Mouse (Mus musculus) CH12.LX (cell line): ENCODE data around the gene Gsg1l. TPM values are rescaled to one million over a fixed set of nuclear protein-coding genes. Genes with fewer than 3 reads are reported as not detected.

Source experiments
- DNase-seq: peaks from one replicate; pipeline ENCODE4 v3.0.0-alpha.2; 2013; ENCODE audit errors: extremely low read depth
- H3K27ac ChIP-seq: 2 replicates; pipeline ENCODE4 v1.5.1; 2012; ENCODE audit warnings: low read depth, mild to moderate bottlenecking, control low read depth, moderate library complexity; ENCODE audit not compliant: insufficient read depth
- H3K27me3 ChIP-seq: replicated peaks from 2 replicates; pipeline ENCODE3; 2012; ENCODE audit warnings: inconsistent platforms
- H3K36me3 ChIP-seq, 2 experiments: replicated peaks in 1 of 2; 2 replicates each; pipeline versions ENCODE3 to v1.6.1; 2012; ENCODE audit warnings: inconsistent platforms in 1 of 2, low read length in 1 of 2, mild to moderate bottlenecking in 1 of 2, mixed read lengths in 1 of 2, moderate library complexity in 1 of 2; ENCODE audit not compliant: control insufficient read depth in 1 of 2, insufficient read depth in 1 of 2
- H3K4me1 ChIP-seq, 2 experiments: 2 replicates each; pipeline ENCODE4 v1.6.1; 2012; ENCODE audit warnings: inconsistent platforms in 1 of 2, moderate library complexity in 1 of 2; ENCODE audit not compliant: insufficient read depth in 2 of 2, control insufficient read depth in 1 of 2
- H3K4me2 ChIP-seq: 2 replicates; pipeline ENCODE4 v1.6.1; 2012; ENCODE audit warnings: low read depth, mild to moderate bottlenecking, control low read depth; ENCODE audit not compliant: poor library complexity, insufficient read depth, severe bottlenecking
- H3K4me3 ChIP-seq, 3 experiments: fragments of 150-350 bp in 1 of 3; sonication (generic) in 1 of 3; replicated peaks in 1 of 3; 2 replicates each; pipeline versions ENCODE3 to v1.5.1; 2011 to 2012; ENCODE audit warnings: low read depth in 2 of 3, low read length in 2 of 3, mild to moderate bottlenecking in 2 of 3, moderate library complexity in 2 of 3, control low read depth in 1 of 3, improper control_type of control experiment in 1 of 3, inconsistent platforms in 1 of 3, mixed read lengths in 1 of 3; ENCODE audit not compliant: poor library complexity in 1 of 3
- H3K79me2 ChIP-seq: replicated peaks from 2 replicates; pipeline ENCODE4 v1.6.1; 2012; ENCODE audit warnings: mild to moderate bottlenecking, moderate library complexity; ENCODE audit not compliant: control insufficient read depth, poor library complexity, insufficient read depth, severe bottlenecking; ENCODE audit errors: extremely low read depth
- H3K9ac ChIP-seq: 2 replicates; pipeline ENCODE4 v1.6.1; 2012; ENCODE audit warnings: low read depth, mild to moderate bottlenecking, control low read depth, moderate library complexity; ENCODE audit not compliant: insufficient read depth
- H3K9me3 ChIP-seq: replicated peaks from 2 replicates; pipeline ENCODE3; 2012; ENCODE audit warnings: low read length, inconsistent platforms, mixed read lengths
- BHLHE40 ChIP-seq: IDR thresholded peaks from 2 replicates; pipeline ENCODE4 v1.6.1; 2011; ENCODE audit warnings: mild to moderate bottlenecking, low read depth, low read length, improper control_type of control experiment
- CHD1 ChIP-seq: IDR thresholded peaks from 2 replicates; pipeline ENCODE4 v1.6.1; 2012; ENCODE audit warnings: low read depth, low read length, improper control_type of control experiment, inconsistent platforms
- CHD2 ChIP-seq: IDR thresholded peaks from 2 replicates; pipeline ENCODE4 v1.6.1; 2011; ENCODE audit warnings: low read length, improper control_type of control experiment
- CTCF ChIP-seq, 2 experiments: IDR thresholded peaks in 1 of 2; conservative IDR thresholded peaks in 1 of 2; 2 replicates each; pipeline ENCODE4 v1.5.1; 2011 to 2012; ENCODE audit warnings: low read depth in 2 of 2, low read length in 2 of 2, improper control_type of control experiment in 1 of 2, inconsistent platforms in 1 of 2, mild to moderate bottlenecking in 1 of 2, moderate library complexity in 1 of 2
- E2F4 ChIP-seq: IDR thresholded peaks from 2 replicates; pipeline ENCODE4 v1.6.1; 2011; ENCODE audit warnings: low read depth, low read length, improper control_type of control experiment; ENCODE audit not compliant: insufficient replicate concordance
- ELF1 ChIP-seq: IDR thresholded peaks from 2 replicates; pipeline ENCODE4 v1.6.1; 2014; ENCODE audit warnings: low read depth, mild to moderate bottlenecking, inconsistent platforms, low read length, improper control_type of control experiment
- EP300 ChIP-seq: IDR thresholded peaks from 2 replicates; pipeline ENCODE4 v1.6.1; 2011; ENCODE audit warnings: low read length, improper control_type of control experiment
- GABPA ChIP-seq: IDR thresholded peaks from 2 replicates; pipeline ENCODE4 v1.6.1; 2012; ENCODE audit warnings: low read depth, low read length, improper control_type of control experiment, inconsistent platforms; ENCODE audit not compliant: insufficient replicate concordance
- JUN ChIP-seq: IDR thresholded peaks from 2 replicates; pipeline ENCODE4 v1.6.1; 2011; ENCODE audit warnings: low read depth, mild to moderate bottlenecking, low read length, improper control_type of control experiment, moderate library complexity; ENCODE audit not compliant: insufficient read depth
- JUND ChIP-seq: conservative IDR thresholded peaks from 2 replicates; pipeline ENCODE4 v1.6.1; 2011; ENCODE audit warnings: low read depth, low read length, improper control_type of control experiment
- MAFK ChIP-seq: IDR thresholded peaks from 2 replicates; pipeline ENCODE4 v1.6.1; 2011; ENCODE audit warnings: low read length, improper control_type of control experiment; ENCODE audit not compliant: insufficient replicate concordance
- MAZ ChIP-seq: IDR thresholded peaks from 2 replicates; pipeline ENCODE4 v1.6.1; 2012; ENCODE audit warnings: low read depth, mild to moderate bottlenecking, inconsistent platforms, low read length, improper control_type of control experiment, moderate library complexity
- MEF2A ChIP-seq: IDR thresholded peaks from 2 replicates; pipeline ENCODE4 v1.6.1; 2014; ENCODE audit warnings: low read depth, mild to moderate bottlenecking, inconsistent platforms, low read length, improper control_type of control experiment, borderline replicate concordance
- MYC ChIP-seq: IDR thresholded peaks from 2 replicates; pipeline ENCODE4 v1.6.1; 2011; ENCODE audit warnings: low read depth, mild to moderate bottlenecking, improper control_type of control experiment, low read length
- NELFE ChIP-seq: IDR thresholded peaks from 2 replicates; pipeline ENCODE4 v1.6.1; 2011; ENCODE audit warnings: low read depth, low read length, improper control_type of control experiment
- NRF1 ChIP-seq: IDR thresholded peaks from 2 replicates; pipeline ENCODE4 v1.6.1; 2014; ENCODE audit warnings: low read depth, mild to moderate bottlenecking, inconsistent platforms, low read length, improper control_type of control experiment, moderate library complexity
- PAX5 ChIP-seq: IDR thresholded peaks from 2 replicates; pipeline ENCODE4 v1.6.1; 2012; ENCODE audit warnings: low read length, inconsistent platforms, mixed read lengths
- POLR2A ChIP-seq: IDR thresholded peaks from 2 replicates; pipeline ENCODE4 v1.6.1; 2011; ENCODE audit warnings: low read depth, mild to moderate bottlenecking, improper control_type of control experiment, low read length
- RAD21 ChIP-seq: IDR thresholded peaks from 2 replicates; pipeline ENCODE4 v1.6.1; 2011; ENCODE audit warnings: low read depth, mild to moderate bottlenecking, low read length, improper control_type of control experiment, moderate library complexity
- RCOR1 ChIP-seq: conservative IDR thresholded peaks from 2 replicates; pipeline ENCODE4 v1.6.1; 2012; ENCODE audit warnings: low read depth, mild to moderate bottlenecking, inconsistent platforms, low read length, improper control_type of control experiment
- SIN3A ChIP-seq: IDR thresholded peaks from 2 replicates; pipeline ENCODE4 v1.6.1; 2012; ENCODE audit warnings: low read length, improper control_type of control experiment, inconsistent platforms
- SMC3 ChIP-seq: IDR thresholded peaks from 2 replicates; pipeline ENCODE4 v1.6.1; 2011; ENCODE audit warnings: low read depth, low read length, improper control_type of control experiment
- TBP ChIP-seq: conservative IDR thresholded peaks from 2 replicates; pipeline ENCODE4 v1.6.1; 2011; ENCODE audit warnings: low read depth, low read length, improper control_type of control experiment
- TCF12 ChIP-seq: IDR thresholded peaks from 2 replicates; pipeline ENCODE4 v1.6.1; 2014; ENCODE audit warnings: low read depth, mild to moderate bottlenecking, inconsistent platforms, low read length, improper control_type of control experiment
- USF1 ChIP-seq: IDR thresholded peaks from 2 replicates; pipeline ENCODE4 v1.6.1; 2014; ENCODE audit warnings: low read depth, mild to moderate bottlenecking, inconsistent platforms, low read length, improper control_type of control experiment
- ZC3H11A ChIP-seq: IDR thresholded peaks from 2 replicates; pipeline ENCODE4 v1.6.1; 2012; ENCODE audit warnings: low read depth, mild to moderate bottlenecking, inconsistent platforms, low read length, improper control_type of control experiment
- ZKSCAN1 ChIP-seq: IDR thresholded peaks from 2 replicates; pipeline ENCODE4 v1.6.1; 2012; ENCODE audit warnings: low read depth, inconsistent platforms, low read length, improper control_type of control experiment, borderline replicate concordance
- dilution Hi-C: fragments of 300-500 bp; cut with MboI; formaldehyde crosslinking; loops from 2 replicates; pipeline ENCODE4 v1.14.3; 2020; ENCODE audit warnings: low sequenced_read_pairs; ENCODE audit not compliant: extremely low pct_unique_long_range_greater_than_20kb, extremely low pct_ligation_motif_present
- in situ Hi-C: fragments of 300-500 bp; cut with MboI; formaldehyde crosslinking; loops from 3 replicates; pipeline ENCODE4 v1.14.3; 2019; ENCODE audit warnings: low sequenced_read_pairs, low pct_ligation_motif_present, low pct_unique_long_range_greater_than_20kb, mixed read lengths
- polyA plus RNA-seq: library from polyadenylated mRNA; unstranded; fragments of >175 nt; gene quantifications from 2 replicates; pipeline ENCODE4 v1.2.1, GENCODE M21; 2012; ENCODE audit warnings: low read depth; ENCODE audit not compliant: insufficient read length
- total RNA-seq, 2 experiments: library from RNA; depleted of rRNA; stranded (reverse); fragments of 300-350 nt in 1 of 2; fragments of >200 nt in 1 of 2; gene quantifications; 2 replicates each; pipeline ENCODE4 v1.2.3; 2012 to 2014

Gsg1l gene
- total and polyA plus RNA-seq, 3 experiments: not detected

GRCm38 (mm10) chr7:125846866-125847527 lies 235.2 kb downstream of the Gsg1l start:
- H3K9me3 ChIP-seq: no peaks in the 10 kb centered on the region
- DNase-seq: no peak
- H3K36me3 ChIP-seq: peaks cover 0 to 7% of the 10 kb centered on the region in 2 experiments
- no peaks in the 10 kb centered on the region for H3K27me3 ChIP-seq
- peaks cover 0 to 15% of the 10 kb centered on the region in 2 experiments; a peak in 2 of 4 replicates for H3K4me1 ChIP-seq
- H3K27ac ChIP-seq: no peak overlapping the region
- TF ChIP-seq JUN (no peak), MAFK (no peak), MYC (no peak), EP300 (no peak), MEF2A (no peak), ELF1 (no peak), GABPA (no peak), BHLHE40 (no peak), RAD21 (no peak), SMC3 (no peak), ZC3H11A (no peak), CHD2 (no peak)
- TF ChIP-seq, all 38 proteins: peak for 0
- Histone ChIP-seq H3K4me2 (no peak overlapping the region), H3K79me2 (no peaks in the 10 kb centered on the region), H3K9ac (no peak overlapping the region), H3K4me3 (no peak overlapping the region)
- in situ Hi-C loops (no loop called here), dilution Hi-C loops (no loop called here)

GRCm38 (mm10) chr7:125845611-125846010 lies 236.6 kb downstream of the Gsg1l start:
- no peaks in the 10 kb centered on the region for H3K79me2 ChIP-seq
- H3K4me2 ChIP-seq: no peak overlapping the region
- no peak overlapping the region for H3K9ac ChIP-seq
- peaks cover 0 to 17% of the 10 kb centered on the region in 2 experiments; a peak in 2 of 4 replicates for H3K4me1 ChIP-seq
- H3K9me3 ChIP-seq: no peaks in the 10 kb centered on the region
- H3K4me3 ChIP-seq: no peak overlapping the region
- in situ Hi-C loops (no loop called here), dilution Hi-C loops (no loop called here)
- H3K27ac ChIP-seq: no peak overlapping the region
- TF ChIP-seq NRF1: no peak
- no peak for TF ChIP-seq CHD1
- TF ChIP-seq POLR2A: no peak
- no peak for TF ChIP-seq TCF12
- TF ChIP-seq MAFK: no peak
- TF ChIP-seq RCOR1: no peak
- TF ChIP-seq MAZ: no peak
- no peak for TF ChIP-seq SIN3A
- no peak for TF ChIP-seq BHLHE40
- TF ChIP-seq ELF1: no peak
- TF ChIP-seq ZKSCAN1: no peak
- TF ChIP-seq PAX5: no peak
- no peak for TF ChIP-seq JUND
- TF ChIP-seq TBP: no peak
- TF ChIP-seq USF1: no peak
- TF ChIP-seq E2F4: no peak
- no peak for TF ChIP-seq NELFE
- TF ChIP-seq RAD21: no peak
- no peak for TF ChIP-seq CTCF (conservative IDR thresholded peaks at IDR 0.05 in 1 of 2, IDR thresholded peaks at IDR 0.05 in 1 of 2; ENCODE audit: low read depth in 2 of 2, low read length in 2 of 2)
- TF ChIP-seq, all 38 proteins: peak for 0
- peaks cover 0 to 4% of the 10 kb centered on the region in 2 experiments for H3K36me3 ChIP-seq
- no peaks in the 10 kb centered on the region for H3K27me3 ChIP-seq
- no peak for DNase-seq
